Mouse (Mus musculus) embryo, embryonic 10 days (tissue): ENCODE measurements at regions not wholly inside any gene's neighbourhood (a gene's known extent, or its start where the extent isn't known, plus 50 kb on each side); places are given as distances from the start of the nearest gene placed in this dataset.
"Not testable (repeated sequence)": the region's sequence is repeated elsewhere in the genome, so short reads cannot be mapped to it uniquely, and the experiment has no call there.

ENCODE experiments used
- DNase-seq: peaks from one replicate; pipeline ENCODE4 v3.0.0-alpha.2; 2015; ENCODE audit warnings: low spot score

- not testable (repeated sequence) for DNase-seq
Measured at GRCm38 (mm10) chr6:3201507-3201906, 197.9 kb downstream of the Samd9l start.

DNA sequence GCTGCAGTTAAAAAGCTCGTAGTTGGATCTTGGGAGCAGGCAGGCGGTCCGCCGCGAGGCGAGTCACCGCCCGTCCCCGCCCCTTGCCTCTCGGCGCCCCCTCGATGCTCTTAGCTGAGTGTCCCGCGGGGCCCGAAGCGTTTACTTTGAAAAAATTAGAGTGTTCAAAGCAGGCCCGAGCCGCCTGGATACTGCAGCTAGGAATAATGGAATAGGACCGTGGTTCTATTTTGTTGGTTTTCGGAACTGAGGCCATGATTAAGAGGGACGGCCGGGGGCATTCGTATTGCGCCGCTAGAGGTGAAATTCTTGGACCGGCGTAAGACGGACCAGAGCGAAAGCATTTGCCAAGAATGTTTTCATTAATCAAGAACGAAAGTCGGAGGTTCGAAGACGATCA lies 198.3 kb downstream of the Samd9l start:
- no peak for DNase-seq

DNA sequence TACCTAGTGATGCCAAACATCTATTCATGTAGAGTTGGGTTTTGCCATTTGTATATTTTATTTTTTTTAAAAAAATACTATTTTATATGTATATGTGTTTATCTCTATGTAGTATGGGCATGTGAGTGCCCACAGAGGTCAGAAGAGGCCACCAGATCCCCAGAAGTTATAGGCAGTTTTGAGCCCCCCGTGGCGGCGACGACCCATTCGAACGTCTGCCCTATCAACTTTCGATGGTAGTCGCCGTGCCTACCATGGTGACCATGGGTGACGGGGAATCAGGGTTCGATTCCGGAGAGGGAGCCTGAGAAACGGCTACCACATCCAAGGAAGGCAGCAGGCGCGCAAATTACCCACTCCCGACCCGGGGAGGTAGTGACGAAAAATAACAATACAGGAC lies 198.8 kb downstream of the Samd9l start:
- DNase-seq, result peak; percentile 63

- DNase-seq, result not testable (repeated sequence)
Measured at GRCm38 (mm10) chr6:3192424-3192820, 206.9 kb downstream of the Samd9l start.

DNA sequence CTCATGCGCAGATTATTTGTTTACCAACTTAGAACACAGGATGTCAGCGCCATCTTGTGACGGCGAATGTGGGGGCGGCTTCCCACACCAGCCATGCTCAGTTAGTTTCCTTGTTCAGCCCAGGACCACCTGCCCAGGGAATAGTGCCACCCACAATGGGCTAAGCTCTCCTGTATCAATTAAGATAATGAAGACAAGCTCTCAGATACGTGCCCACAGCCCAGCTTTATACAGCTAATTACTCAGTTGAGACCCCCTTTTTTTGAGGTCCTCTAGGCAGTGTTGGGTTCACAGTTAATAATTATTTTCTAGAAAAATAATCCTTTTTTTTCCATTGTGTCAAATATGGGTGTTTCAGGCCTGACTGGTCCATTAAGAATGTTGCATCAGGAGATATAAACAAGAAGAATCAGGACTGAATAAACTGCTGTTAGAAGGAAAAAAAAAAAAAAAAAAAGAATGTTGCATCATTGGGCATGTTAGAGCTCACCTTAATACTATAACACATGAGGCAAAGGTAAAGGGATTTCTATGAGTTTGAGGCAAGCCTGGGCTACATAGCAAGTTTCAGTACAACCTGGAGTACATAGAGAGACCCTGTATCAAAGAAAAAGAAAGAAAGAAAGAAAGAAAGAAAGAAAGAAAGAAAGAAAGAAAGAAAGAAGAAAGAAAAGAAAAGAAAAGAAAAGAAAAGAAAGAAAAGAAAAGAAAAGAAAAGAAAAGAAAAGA lies 207.5 kb downstream of the Samd9l start:
- peak; percentile 3 for DNase-seq

DNA sequence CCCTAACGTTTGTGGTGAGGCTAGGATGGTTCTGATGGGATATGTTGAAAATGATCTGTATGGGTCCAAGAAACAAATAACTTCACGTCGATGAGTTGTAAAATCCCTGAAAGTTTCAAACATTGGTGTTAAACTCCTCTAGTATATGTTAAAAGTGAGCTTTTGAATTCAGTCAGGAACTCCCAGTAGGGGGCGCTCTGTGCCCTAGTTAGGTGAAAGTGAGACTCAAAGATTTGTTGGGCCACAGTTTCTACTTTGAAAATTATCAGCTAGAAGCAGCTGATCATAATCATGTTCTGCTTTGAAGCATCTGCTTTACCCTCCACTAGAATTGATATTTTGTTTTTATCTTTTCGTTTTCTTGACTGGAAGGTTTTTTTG lies 215.6 kb downstream of the Samd9l start:
- peak; percentile 36 for DNase-seq

GRCm38 (mm10) chr6:3182889-3183818 lies 216.2 kb downstream of the Samd9l start:
- DNase-seq, result peak; percentile 41

DNA sequence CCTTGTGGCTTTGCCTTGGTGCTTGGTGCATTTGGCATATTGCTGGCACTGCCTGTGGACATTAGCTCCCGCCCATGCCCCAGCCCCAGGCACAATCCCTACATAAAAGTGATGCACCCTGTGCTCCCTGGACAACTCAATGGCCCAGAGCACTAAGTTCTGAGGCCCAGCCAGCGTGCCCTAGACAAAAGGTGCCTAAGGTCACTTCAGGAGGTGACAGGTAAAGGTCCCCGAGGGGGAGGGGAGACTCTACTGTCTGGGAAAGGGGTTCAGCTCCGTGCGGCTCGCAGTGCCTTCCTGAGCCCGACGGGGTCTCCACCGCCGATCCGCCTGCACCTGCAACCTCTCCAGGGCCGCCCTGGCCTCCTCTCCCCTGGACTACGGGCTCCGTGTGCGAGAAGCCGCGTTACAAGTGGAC lies 216.9 kb downstream of the Samd9l start:
- DNase-seq, result not testable (repeated sequence)

DNA sequence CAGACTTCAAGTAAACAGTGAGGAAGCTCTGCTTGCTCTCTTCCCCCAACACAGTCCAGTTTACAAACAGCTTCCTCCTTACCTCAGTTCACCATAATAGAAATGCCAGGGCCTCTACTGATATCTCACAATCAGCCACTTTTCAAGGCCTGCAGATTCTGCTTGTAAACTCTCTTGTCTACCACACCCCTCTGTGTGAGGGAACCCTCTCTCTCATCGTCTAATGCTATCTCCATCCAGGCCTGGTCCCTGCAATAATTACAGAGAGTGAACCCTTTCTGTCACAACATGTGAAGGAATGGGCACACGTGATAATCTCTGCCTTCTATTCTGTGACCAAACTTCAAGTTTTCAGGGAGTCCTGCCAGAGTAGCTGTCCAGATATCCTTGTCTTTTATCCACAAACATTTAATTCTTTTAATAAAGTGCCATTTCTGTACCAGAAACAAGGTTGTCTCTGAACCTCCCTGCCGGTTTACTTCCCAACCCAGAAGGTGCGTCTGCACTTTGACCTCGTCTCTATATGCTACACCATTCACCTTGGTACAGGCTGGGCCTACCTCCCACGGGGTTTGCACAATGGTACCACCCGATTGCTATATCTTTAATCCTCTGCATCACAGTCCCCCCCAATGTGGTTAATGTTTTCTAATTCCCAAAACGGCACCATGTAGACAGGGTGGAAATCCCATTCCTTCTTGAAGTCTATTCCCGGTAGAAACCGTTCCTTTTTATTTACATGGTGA lies 219.6 kb downstream of the Samd9l start:
- not testable (repeated sequence) for DNase-seq

GRCm38 (mm10) chr6:3169479-3169878 lies 229.9 kb downstream of the Samd9l start:
- DNase-seq, result not testable (repeated sequence)

DNA sequence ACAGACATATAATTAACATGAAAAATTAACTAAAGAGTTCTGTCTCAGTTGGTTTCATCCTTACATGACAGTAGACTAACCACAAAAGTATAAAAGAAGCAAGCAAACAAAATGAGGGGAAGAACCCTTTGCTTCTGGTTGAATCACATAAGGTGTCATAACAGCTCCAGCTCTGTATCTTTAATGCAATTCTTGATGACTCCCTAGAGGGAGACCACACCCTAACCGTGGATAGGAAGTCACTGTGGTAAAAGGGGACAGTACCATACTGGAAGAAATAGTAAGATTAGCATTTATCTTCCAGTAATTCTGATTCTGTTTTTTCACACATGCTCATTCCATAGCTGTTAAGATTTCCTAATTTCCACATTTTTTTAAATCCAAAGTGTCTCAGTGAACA lies 233.2 kb downstream of the Samd9l start:
- not testable (repeated sequence) for DNase-seq

- DNase-seq, result not testable (repeated sequence)
Measured at GRCm38 (mm10) chr6:3151901-3152300, 247.5 kb downstream of the Samd9l start.

- not testable (repeated sequence) for DNase-seq
Measured at GRCm38 (mm10) chr6:3137823-3138222, 261.5 kb downstream of the Samd9l start.

GRCm38 (mm10) chr6:3133763-3134162 lies 265.6 kb downstream of the Samd9l start:
- DNase-seq, result not testable (repeated sequence)

DNA sequence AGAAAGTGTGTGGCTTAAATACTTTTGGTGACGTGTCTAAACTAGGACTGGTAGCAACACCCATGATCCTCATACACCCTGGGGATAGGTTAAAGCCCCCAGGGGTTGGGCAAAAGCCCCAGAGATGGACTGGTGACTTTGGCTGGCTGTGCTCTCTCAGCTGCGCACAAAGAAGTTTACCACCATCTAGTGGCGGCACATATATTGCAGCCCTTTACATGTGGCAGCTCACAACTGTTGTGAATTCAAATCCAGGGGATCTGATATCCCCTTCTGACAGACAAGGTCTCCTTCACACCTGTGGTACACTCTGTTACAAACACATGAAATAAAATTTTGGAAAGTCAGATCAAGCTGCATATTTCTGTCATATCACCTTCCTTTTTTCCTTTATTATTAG lies 283.1 kb downstream of the Samd9l start:
- not testable (repeated sequence) for DNase-seq
